Mouse (Mus musculus) C2C12 (cell line): Measurements from ENCODE around the gene Mettl16. TPM values are rescaled to one million over a fixed set of nuclear protein-coding genes. Genes with fewer than 3 reads are reported as not detected.

Experiments
- H3K27me3 ChIP-seq: one replicate; pipeline ENCODE4 v1.6.1; 2011; ENCODE audit not compliant: control insufficient read depth, insufficient read depth, insufficient read length
- H3K36me3 ChIP-seq: one replicate; pipeline ENCODE4 v1.6.1; 2011; ENCODE audit not compliant: control insufficient read depth, insufficient read depth
- H3K4me3 ChIP-seq: one replicate; pipeline ENCODE4 v1.5.1; 2011; ENCODE audit warnings: mild to moderate bottlenecking, control low read depth; ENCODE audit not compliant: poor library complexity, insufficient read depth, severe bottlenecking
- H3K79me2 ChIP-seq: one replicate; pipeline ENCODE4 v1.6.1; 2011; ENCODE audit not compliant: control insufficient read depth, insufficient read depth
- H3K79me3 ChIP-seq: one replicate; pipeline ENCODE4 v1.6.1; 2011; ENCODE audit warnings: low read depth, control low read depth
- H3ac ChIP-seq: one replicate; pipeline ENCODE3; 2011; ENCODE audit warnings: low read depth; ENCODE audit not compliant: control insufficient read depth, insufficient read length
- CEBPB ChIP-seq: IDR thresholded peaks from one replicate; pipeline ENCODE4 v1.6.1; 2011; ENCODE audit warnings: low read depth, mild to moderate bottlenecking, control low read depth, moderate library complexity
- CTCF ChIP-seq: IDR thresholded peaks from one replicate; pipeline ENCODE4 v1.5.1; 2011; ENCODE audit not compliant: control insufficient read depth, insufficient read depth, insufficient read length
- FOSL1 ChIP-seq: IDR thresholded peaks from one replicate; pipeline ENCODE4 v1.8.0; 2011; ENCODE audit warnings: mild to moderate bottlenecking, low read length; ENCODE audit not compliant: poor library complexity, insufficient read depth, severe bottlenecking
- MAX ChIP-seq: IDR thresholded peaks from one replicate; pipeline ENCODE4 v1.6.1; 2011; ENCODE audit warnings: mild to moderate bottlenecking, control low read depth
- MYOD1 ChIP-seq: IDR thresholded peaks from one replicate; pipeline ENCODE4 v1.6.1; 2011; ENCODE audit warnings: low read depth; ENCODE audit not compliant: control insufficient read depth, insufficient read length
- MYOG ChIP-seq: IDR thresholded peaks from one replicate; pipeline ENCODE4 v1.6.1; 2011; ENCODE audit not compliant: control insufficient read depth, insufficient read length; ENCODE audit errors: extremely low read depth
- USF1 ChIP-seq: IDR thresholded peaks from one replicate; pipeline ENCODE4 v1.6.1; 2011; ENCODE audit warnings: low read depth, mild to moderate bottlenecking, control low read depth, moderate library complexity
- polyA plus RNA-seq: library from polyadenylated mRNA; unstranded; fragments of >200 nt; fragmentation: generic; extraction: Trizol; gene quantifications from one replicate; pipeline ENCODE4 v1.2.1, GENCODE M21; 2012; ENCODE audit warnings: missing spikeins

Gene Mettl16
- polyA plus RNA-seq, 1 experiment: 17.3 TPM

DNA sequence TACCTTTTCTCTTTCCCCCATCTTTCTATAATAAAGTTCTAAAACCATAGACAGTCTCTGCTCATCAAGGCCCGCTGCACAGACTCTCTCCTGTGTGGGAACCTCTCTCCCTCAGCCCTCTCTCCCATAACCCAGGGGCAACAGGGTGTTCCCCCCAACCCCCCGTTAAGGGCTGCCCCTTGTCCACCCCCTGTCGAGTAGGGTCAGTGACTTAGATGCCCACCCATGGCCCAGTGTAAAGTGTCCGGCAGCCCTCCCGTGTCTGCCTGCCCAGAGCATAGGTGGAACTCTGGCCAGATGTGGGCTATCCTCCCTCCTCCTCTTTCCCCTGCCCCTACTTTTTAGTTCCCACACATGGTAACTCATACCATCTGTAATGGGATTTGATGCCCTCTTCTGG is 40.9 kb downstream of the Mettl16 start:
- no peak overlapping the region for H3ac ChIP-seq
- H3K4me3 ChIP-seq: no peak overlapping the region
- no peaks in the 10 kb centered on the region for H3K79me3 ChIP-seq
- H3K36me3 ChIP-seq: peaks cover 49% of the 10 kb centered on the region
- TF ChIP-seq FOSL1: no peak
- no peak for TF ChIP-seq CEBPB
- TF ChIP-seq CTCF: no peak
- no peaks in the 10 kb centered on the region for H3K27me3 ChIP-seq
- H3K79me2 ChIP-seq: no peaks in the 10 kb centered on the region

DNA sequence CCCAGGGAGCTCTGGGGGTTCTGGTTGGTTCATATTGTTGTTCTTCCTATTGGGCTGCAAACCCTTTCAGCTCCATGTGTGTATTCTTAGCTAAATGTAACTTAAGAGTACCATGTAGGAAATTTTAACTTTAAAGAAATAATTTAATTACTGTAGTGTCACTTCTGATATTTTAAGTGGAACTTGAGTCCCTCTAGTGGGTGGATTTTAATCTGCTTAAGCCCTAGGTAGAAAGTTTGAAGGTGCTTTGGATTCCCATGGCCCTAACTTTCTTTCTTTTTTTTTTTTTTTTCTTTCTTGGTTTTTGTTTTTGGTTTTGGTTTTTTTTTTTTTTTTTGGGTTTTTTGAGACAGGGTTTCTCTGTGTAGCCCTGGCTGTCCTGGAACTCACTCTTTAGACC is 45.2 kb downstream of the Mettl16 start:
- Histone ChIP-seq H3K36me3 (peaks cover 60% of the 10 kb centered on the region), H3K27me3 (no peaks in the 10 kb centered on the region), H3K79me3 (no peaks in the 10 kb centered on the region), H3K4me3 (no peak overlapping the region), H3K79me2 (no peaks in the 10 kb centered on the region), H3ac (no peak overlapping the region)
- TF ChIP-seq CTCF (no peak), FOSL1 (no peak), MYOG (no peak), CEBPB (no peak), MYOD1 (no peak), USF1 (no peak), MAX (no peak)

DNA sequence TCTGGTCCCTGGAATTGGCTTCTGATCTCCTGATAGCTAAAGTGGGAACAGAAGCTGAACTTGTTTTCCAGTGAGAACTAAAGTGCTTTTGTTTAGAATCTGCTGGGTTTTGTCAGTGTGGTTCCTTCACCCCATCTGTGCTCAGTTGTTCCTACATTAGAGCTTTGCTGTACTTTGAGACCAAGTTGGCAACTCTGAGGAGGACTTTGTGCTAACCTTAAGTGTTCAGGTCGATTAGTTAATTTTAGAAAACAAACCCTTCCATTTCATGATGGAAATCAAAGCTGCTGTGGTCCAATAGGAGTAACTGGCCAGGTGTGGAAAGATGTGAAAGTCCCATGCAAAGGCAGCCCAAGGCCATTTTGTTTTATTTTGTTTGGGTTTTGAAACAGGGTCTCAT is 50.3 kb downstream of the Mettl16 start:
- H3K79me3 ChIP-seq: no peaks in the 10 kb centered on the region
- H3ac ChIP-seq: no peak overlapping the region
- H3K79me2 ChIP-seq: peaks cover 11% of the 10 kb centered on the region
- no peaks in the 10 kb centered on the region for H3K27me3 ChIP-seq
- H3K4me3 ChIP-seq: no peak overlapping the region
- H3K36me3 ChIP-seq: peaks cover 61% of the 10 kb centered on the region
- TF ChIP-seq CEBPB: no peak
- TF ChIP-seq FOSL1: no peak
- TF ChIP-seq CTCF: no peak
- TF ChIP-seq MAX: no peak
- TF ChIP-seq MYOD1: no peak
- no peak for TF ChIP-seq MYOG
- no peak for TF ChIP-seq USF1

DNA sequence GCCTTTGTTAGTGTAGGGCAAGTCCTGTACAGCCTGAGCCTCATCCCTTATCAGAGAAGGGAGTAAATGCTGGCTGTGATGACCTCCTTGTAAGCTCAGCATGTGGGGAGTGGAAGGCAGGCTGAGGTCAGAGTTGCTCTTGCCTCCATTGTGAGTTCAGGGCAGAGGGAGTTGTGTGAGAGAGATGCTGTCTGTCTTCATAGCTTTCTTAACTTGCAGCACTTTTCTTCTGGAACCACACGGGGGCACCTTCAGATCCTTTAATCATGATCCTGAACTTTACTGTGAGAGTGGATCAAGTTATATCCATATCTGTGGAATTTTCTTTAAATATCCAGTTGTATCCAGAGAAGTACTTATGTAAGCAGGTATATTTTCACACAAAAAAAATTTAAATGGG is 50.8 kb downstream of the Mettl16 start:
- no peaks in the 10 kb centered on the region for H3K27me3 ChIP-seq
- H3K79me2 ChIP-seq: peaks cover 11% of the 10 kb centered on the region
- no peak overlapping the region for H3ac ChIP-seq
- no peak for TF ChIP-seq CEBPB
- TF ChIP-seq MYOD1: no peak
- TF ChIP-seq FOSL1: no peak
- TF ChIP-seq USF1: no peak
- no peak for TF ChIP-seq MYOG
- TF ChIP-seq MAX: no peak
- TF ChIP-seq CTCF: no peak
- peaks cover 56% of the 10 kb centered on the region for H3K36me3 ChIP-seq
- H3K79me3 ChIP-seq: no peaks in the 10 kb centered on the region
- H3K4me3 ChIP-seq: no peak overlapping the region

DNA sequence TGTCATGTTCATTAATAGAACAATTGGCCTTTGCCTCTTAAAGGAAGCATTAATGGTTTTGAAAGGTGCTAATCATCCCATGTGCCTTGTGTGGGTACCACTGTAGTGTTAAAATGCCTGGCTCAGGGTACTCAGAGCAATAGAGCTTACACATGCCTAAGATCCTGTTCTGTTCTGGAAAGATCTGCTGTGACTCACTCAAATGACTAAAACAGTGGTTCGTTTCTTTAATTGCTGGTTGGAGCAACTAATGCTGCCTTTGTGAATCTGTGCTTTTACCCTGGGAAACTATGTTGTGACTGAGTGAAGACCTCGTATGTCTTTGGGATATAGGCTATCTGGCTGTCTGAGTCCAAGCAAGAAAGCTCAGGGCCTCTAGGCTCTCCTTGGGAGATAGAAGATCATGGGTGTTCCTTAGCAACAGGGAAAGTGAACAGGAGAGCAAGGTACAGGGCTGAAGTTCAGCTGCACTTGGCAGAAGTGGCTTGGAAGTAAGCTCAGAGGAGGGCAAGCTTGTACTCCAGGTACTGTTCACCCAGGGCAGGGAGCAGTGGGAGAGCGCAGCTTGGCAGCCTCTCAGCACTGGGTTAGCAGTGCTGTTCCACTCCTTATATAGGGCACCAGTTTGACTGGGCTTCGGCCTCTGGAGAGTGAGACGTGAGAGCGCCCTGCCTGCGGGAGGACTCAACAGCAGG is 52.3 kb downstream of the Mettl16 start:
- H3K4me3 ChIP-seq: no peak overlapping the region
- no peaks in the 10 kb centered on the region for H3K27me3 ChIP-seq
- peaks cover 42% of the 10 kb centered on the region for H3K36me3 ChIP-seq
- H3K79me3 ChIP-seq: no peaks in the 10 kb centered on the region
- H3ac ChIP-seq: no peak overlapping the region
- TF ChIP-seq FOSL1 (no peak), CTCF (no peak), MYOG (no peak), MAX (no peak)
- H3K79me2 ChIP-seq: peaks cover 11% of the 10 kb centered on the region

DNA sequence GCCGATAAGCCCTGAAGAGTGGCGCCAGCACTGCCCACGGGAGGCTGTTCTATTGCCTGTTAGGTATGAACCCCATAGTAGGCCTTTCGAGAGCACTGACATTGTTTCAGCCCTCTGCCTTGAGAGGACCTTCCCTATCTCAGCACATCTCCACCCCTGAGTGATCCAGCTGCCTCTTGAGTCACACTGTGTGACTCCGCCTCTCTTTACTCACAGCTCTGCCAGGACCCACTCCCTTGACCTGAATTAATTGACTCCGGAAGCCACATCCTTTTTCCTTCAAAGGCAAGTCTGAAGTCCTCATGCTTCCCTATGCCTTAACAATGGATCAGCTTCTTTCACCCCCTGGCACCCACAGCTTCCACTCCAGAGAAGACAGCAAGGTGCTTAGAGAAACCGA is 55.5 kb downstream of the Mettl16 start:
- TF ChIP-seq MAX (no peak), USF1 (no peak), CTCF (no peak), MYOD1 (no peak), FOSL1 (no peak), MYOG (no peak), CEBPB (no peak)

More for the DNA sequence above, 55.5 kb downstream of the Mettl16 start:
- peaks cover 13% of the 10 kb centered on the region for H3K36me3 ChIP-seq
- no peaks in the 10 kb centered on the region for H3K79me3 ChIP-seq
- peaks cover 11% of the 10 kb centered on the region for H3K79me2 ChIP-seq
- H3ac ChIP-seq: no peak overlapping the region
- H3K27me3 ChIP-seq: no peaks in the 10 kb centered on the region
- H3K4me3 ChIP-seq: no peak overlapping the region
